In the genomic region with DNA sequence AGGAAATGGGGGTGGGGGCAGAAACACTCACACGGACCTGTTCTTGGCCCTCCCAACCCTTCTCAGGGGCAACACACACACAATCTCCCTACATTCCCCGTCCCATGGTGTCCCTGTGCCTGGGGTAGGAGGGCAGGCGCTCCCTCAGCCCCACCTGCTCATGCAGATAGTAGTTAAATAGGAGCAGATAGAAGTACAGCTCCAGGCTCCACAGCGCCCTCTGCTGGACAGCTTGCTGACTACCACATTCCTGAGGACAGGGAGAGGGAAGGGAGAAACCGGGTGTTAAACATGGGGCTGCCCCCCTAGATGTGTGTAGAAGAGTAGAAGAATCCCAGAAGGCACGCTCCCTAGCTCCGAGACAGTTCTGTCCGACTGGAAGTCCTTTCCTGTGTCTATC, we compare ENCODE assay signal across 8 mouse cellular contexts. TPM values are rescaled to one million over a fixed set of nuclear protein-coding genes. Genes with fewer than 3 reads are reported as not detected.
DNase-seq lines count a peak whose midpoint lies in the region; ATAC-seq and TF ChIP-seq lines count a peak whose summit lies in the region.

No protein-coding gene starts in this region.

- H3K27me3 ChIP-seq in G1E (ENCODE audit: insufficient read depth, low read length), result no peaks in the 10 kb centered on the region
- H3K27me3 ChIP-seq in thymus, adult 2 months (ENCODE audit: control insufficient read depth, insufficient read depth, low read length), result no peaks in the 10 kb centered on the region

- H3K9me3 ChIP-seq in G1E (replicated peaks), result no peaks in the 10 kb centered on the region

- DNase-seq in heart, adult 18-20 months, result peak; percentile 54 to 82
- DNase-seq in heart, postnatal 25 days (ENCODE audit: low spot score), result no peak
- peak; percentile 27 for DNase-seq in G1E (ENCODE audit: low spot score)
- DNase-seq in cerebellum, adult 9-10 months, result peak; percentile 62
- peak; percentile 56 to 69 for DNase-seq in gastrocnemius, postnatal 4 days (ENCODE audit: low spot score in 2 of 2)
- DNase-seq in left cerebral cortex, postnatal 25 days (ENCODE audit: low spot score in 2 of 2), result peak; percentile 46 to 53
- peak; percentile 57 to 64 for DNase-seq in natural killer cell, adult 2 months (ENCODE audit: low spot score in 2 of 2)
- peak; percentile 57 for DNase-seq in thymus, adult 2 months

- H3K27ac ChIP-seq in thymus, adult 2 months (ENCODE audit: control insufficient read depth, insufficient read depth, low read length), result no peak overlapping the region

- no peaks in the 10 kb centered on the region for H3K4me1 ChIP-seq in G1E (ENCODE audit: insufficient read depth, low read depth, low read length)
- peaks cover 3% of the 10 kb centered on the region for H3K4me1 ChIP-seq in thymus, adult 2 months (replicated peaks; ENCODE audit: control insufficient read depth, insufficient read depth, low read length)

- no peak for ATAC-seq in G1E (ENCODE audit: extremely low read depth, insufficient number of reproducible peaks, low FRiP score, poor library complexity, severe bottlenecking)

- H3K4me3 ChIP-seq in G1E (ENCODE audit: low read depth, low read length), result no peak overlapping the region
- no peak overlapping the region for H3K4me3 ChIP-seq in thymus, adult 2 months (ENCODE audit: control insufficient read depth, insufficient read depth, low read length)

- no peaks in the 10 kb centered on the region for H3K36me3 ChIP-seq in G1E (replicated peaks)
- no peaks in the 10 kb centered on the region for H3K36me3 ChIP-seq in thymus, adult 2 months (ENCODE audit: control insufficient read depth, insufficient read depth, low read length)

- TF ChIP-seq POLR2A in thymus, adult 2 months (IDR thresholded peaks at IDR 0.05; ENCODE audit: control insufficient read depth, extremely low read depth, insufficient read depth, low read length, poor library complexity), result no peak

- intact Hi-C loops in heart, postnatal 25 days (cut with DNase I), result loop anchor here (10.0 kb wide), 1 partner anchor 311 kb away; no protein-coding TSS in a partner anchor
- intact Hi-C loops in left cerebral cortex, postnatal 25 days (cut with DNase I), result no loop called here

- WGBS in thymus, adult 2 months, result 59% methylated on average over 8 of the region's 8 CpGs

- TF ChIP-seq CTCF in G1E (IDR thresholded peaks at IDR 0.05; ENCODE audit: low read depth, low read length), result peak; percentile 45; the same call in 1 of the 2 replicates
- peak; percentile 81; the same call in 1 of the 2 replicates for TF ChIP-seq CTCF in thymus, adult 2 months (IDR thresholded peaks at IDR 0.05; ENCODE audit: borderline replicate concordance, control insufficient read depth, extremely low read depth, insufficient read depth, low read length, poor library complexity)

RNA-seq across cellular contexts. Expression of gene Pald1, which starts 39.4 kb away (rescaled TPM):
- 10 to 100 TPM; 16.0 to 16.2 TPM for total RNA-seq in heart, adult 18-20 months (2021)
- 10 to 100 TPM; 16.1 to 21.9 TPM for total RNA-seq in heart, postnatal 25 days (2021)
- not detected in 2 replicates for total RNA-seq in G1E (2014; fragmentation: Nextera tagmentation)
- not detected in 2 replicates for total RNA-seq in G1E (2017)
- 0.03 TPM in 1 of 2 replicates, not detected in the other for polyA plus RNA-seq in G1E (2012)
- 10 to 100 TPM; 32.1 to 35.9 TPM for total RNA-seq in gastrocnemius, postnatal 4 days (2021)
- 10 to 100 TPM in 1 of 2 experiments, 1 to 10 TPM in 1; 9.0 to 10.2 TPM for total RNA-seq in left cerebral cortex, postnatal 25 days (2021)
- polyA plus RNA-seq in thymus, adult 2 months (2012; rRNA removed), result 5.7 and 6.8 TPM in 2 replicates

RNA-seq across cellular contexts. Expression of gene Prf1, which starts 46.3 kb away (rescaled TPM):
- total RNA-seq in heart, adult 18-20 months (2021), result under 1 TPM; 0.40 to 0.59 TPM
- not detected for total RNA-seq in heart, postnatal 25 days (2021)
- total RNA-seq in G1E (2014; fragmentation: Nextera tagmentation), result not detected in 2 replicates
- 0.05 and 0.06 TPM in 2 replicates for total RNA-seq in G1E (2017)
- polyA plus RNA-seq in G1E (2012), result not detected in 2 replicates
- not detected for total RNA-seq in gastrocnemius, postnatal 4 days (2021)
- total RNA-seq in left cerebral cortex, postnatal 25 days (2021), result not detected
- polyA plus RNA-seq in thymus, adult 2 months (2012; rRNA removed), result 5.7 and 6.1 TPM in 2 replicates

Comparison
In these comparisons a context has a peak if more than half of its experiments do, and no peak if none do; other contexts are left out.
1. RNA of gene Pald1, which starts 39.4 kb away (total RNA-seq): 32.1 to 35.9 TPM in gastrocnemius, postnatal 4 days, 16.1 to 21.9 TPM in heart, postnatal 25 days, 16.0 to 16.2 TPM in heart, adult 18-20 months and 9.0 to 10.2 TPM in left cerebral cortex, postnatal 25 days; not detected in G1E; every median in the first group is over 4 times any median in the second.